Mouse (Mus musculus): Measurements from ENCODE around the gene Mettl7a3. TPM values are rescaled to one million over a fixed set of nuclear protein-coding genes. Genes with fewer than 3 reads are reported as not detected.
"Not testable (repeated sequence)": the region's sequence is repeated elsewhere in the genome, so short reads cannot be mapped to it uniquely, and the experiment has no call there.

Gene Mettl7a3
- polyA plus RNA-seq, 1 experiment from 2014 or later, result not detected

GRCm38 (mm10) chr15:100324021-100324591 lies 10.6 kb upstream of the Mettl7a3 start:
- Histone ChIP-seq H3K27me3 (ENCODE audit: control insufficient read depth, insufficient read depth, low read length) (no peaks in the 10 kb centered on the region), H3K4me2 (replicated peaks; ENCODE audit: low read depth, low read length) (no peak overlapping the region), H3K9ac (ENCODE audit: low read depth, low read length) (no peak overlapping the region), H3K4me3 (ENCODE audit: low read length) (no peak overlapping the region), H3K36me3 (ENCODE audit: control insufficient read depth, insufficient read depth, low read length) (no peaks in the 10 kb centered on the region), H3K27ac (ENCODE audit: low read depth, low read length) (no peak overlapping the region), H3K4me1 (ENCODE audit: control insufficient read depth, insufficient read depth, low read length) (0 out of 2 replicates have a peak, but pooled peaks cover 5% of the 10 kb centered on the region), H3K9me3 (ENCODE audit: control insufficient read depth, low read length) (no peaks in the 10 kb centered on the region)
- 79% methylated on average over 12 of the region's 12 CpGs for whole genome bisulfite sequencing
- no peak for ATAC-seq (ENCODE audit: low FRiP score, low TSS enrichment)

- Histone ChIP-seq H3K36me3 (ENCODE audit: control insufficient read depth, insufficient read depth, low read length) (no peaks in the 10 kb centered on the region), H3K9me3 (ENCODE audit: control insufficient read depth, low read length) (no peaks in the 10 kb centered on the region), H3K4me3 (ENCODE audit: low read length) (no peak overlapping the region), H3K27ac (ENCODE audit: low read depth, low read length) (no peak overlapping the region), H3K4me1 (ENCODE audit: control insufficient read depth, insufficient read depth, low read length) (0 out of 2 replicates have a peak, but pooled peaks cover 3% of the 10 kb centered on the region), H3K27me3 (ENCODE audit: control insufficient read depth, insufficient read depth, low read length) (no peaks in the 10 kb centered on the region), H3K4me2 (replicated peaks; ENCODE audit: low read depth, low read length) (no peak overlapping the region), H3K9ac (ENCODE audit: low read depth, low read length) (no peak overlapping the region)
- ATAC-seq (ENCODE audit: low FRiP score, low TSS enrichment), result no peak
- 64% methylated on average over 3 of the region's 3 CpGs for WGBS
Observed at GRCm38 (mm10) chr15:100325235-100325634, 9.5 kb upstream of the Mettl7a3 start.

GRCm38 (mm10) chr15:100328089-100328488 lies 6.6 kb upstream of the Mettl7a3 start:
- WGBS, result 67% methylated on average over 3 of the region's 4 CpGs
- H3K4me2 ChIP-seq (replicated peaks; ENCODE audit: low read depth, low read length); ATAC-seq (ENCODE audit: low FRiP score, low TSS enrichment); H3K27me3 ChIP-seq (ENCODE audit: control insufficient read depth, insufficient read depth, low read length); H3K4me3 ChIP-seq (ENCODE audit: low read length); H3K9ac ChIP-seq (ENCODE audit: low read depth, low read length); H3K27ac ChIP-seq (ENCODE audit: low read depth, low read length); H3K4me1 ChIP-seq (ENCODE audit: control insufficient read depth, insufficient read depth, low read length); H3K36me3 ChIP-seq (ENCODE audit: control insufficient read depth, insufficient read depth, low read length); H3K9me3 ChIP-seq (ENCODE audit: control insufficient read depth, low read length): not testable (repeated sequence)

DNA sequence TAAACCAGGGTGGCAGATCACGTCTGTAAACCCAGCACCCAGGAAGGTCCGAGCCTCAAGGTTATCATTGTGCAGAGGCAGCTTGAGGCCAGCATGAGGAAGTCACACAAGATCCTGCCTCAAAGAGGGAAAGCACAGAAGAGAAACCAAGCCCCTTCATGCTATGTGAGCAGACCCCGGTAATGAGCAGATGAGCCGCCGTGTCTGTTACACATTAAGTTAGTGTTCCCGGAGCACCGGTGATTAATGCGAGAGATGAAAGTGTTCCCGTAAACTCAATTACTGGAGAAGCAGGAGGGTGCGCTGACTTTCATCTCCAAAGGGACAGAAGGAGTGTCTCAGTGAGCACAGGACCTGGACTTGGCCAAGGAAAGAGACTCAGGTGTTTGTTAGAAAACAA lies 5.4 kb upstream of the Mettl7a3 start:
- H3K4me2 ChIP-seq (replicated peaks; ENCODE audit: low read depth, low read length); H3K4me3 ChIP-seq (ENCODE audit: low read length); H3K36me3 ChIP-seq (ENCODE audit: control insufficient read depth, insufficient read depth, low read length); H3K27ac ChIP-seq (ENCODE audit: low read depth, low read length); H3K4me1 ChIP-seq (ENCODE audit: control insufficient read depth, insufficient read depth, low read length); H3K9me3 ChIP-seq (ENCODE audit: control insufficient read depth, low read length); H3K9ac ChIP-seq (ENCODE audit: low read depth, low read length); H3K27me3 ChIP-seq (ENCODE audit: control insufficient read depth, insufficient read depth, low read length): not testable (repeated sequence)
- ATAC-seq (ENCODE audit: low FRiP score, low TSS enrichment), result peak; percentile 73
- 34% methylated on average over 10 of the region's 10 CpGs for WGBS

- no peak overlapping the region for H3K9ac ChIP-seq (ENCODE audit: low read depth, low read length)
- WGBS, result 34% methylated on average over 7 of the region's 7 CpGs
Observed at GRCm38 (mm10) chr15:100330739-100331138, 4.0 kb upstream of the Mettl7a3 start.

GRCm38 (mm10) chr15:100332077-100332961 lies 2.4 kb upstream of the Mettl7a3 start:
- WGBS, result 27% methylated on average over 2 of the region's 10 CpGs
- H3K9me3 ChIP-seq (ENCODE audit: control insufficient read depth, low read length); ATAC-seq (ENCODE audit: low FRiP score, low TSS enrichment); H3K4me3 ChIP-seq (ENCODE audit: low read length); H3K27me3 ChIP-seq (ENCODE audit: control insufficient read depth, insufficient read depth, low read length); H3K4me1 ChIP-seq (ENCODE audit: control insufficient read depth, insufficient read depth, low read length); H3K36me3 ChIP-seq (ENCODE audit: control insufficient read depth, insufficient read depth, low read length); H3K9ac ChIP-seq (ENCODE audit: low read depth, low read length); H3K27ac ChIP-seq (ENCODE audit: low read depth, low read length); H3K4me2 ChIP-seq (replicated peaks; ENCODE audit: low read depth, low read length): not testable (repeated sequence)

More at GRCm38 (mm10) chr15:100330739-100331138, 4.0 kb upstream of the Mettl7a3 start:
- Histone ChIP-seq H3K27ac (ENCODE audit: low read depth, low read length) (no peak overlapping the region), H3K9me3 (ENCODE audit: control insufficient read depth, low read length) (no peaks in the 10 kb centered on the region), H3K4me2 (replicated peaks; ENCODE audit: low read depth, low read length) (no peak overlapping the region), H3K4me1 (ENCODE audit: control insufficient read depth, insufficient read depth, low read length) (no peaks in the 10 kb centered on the region), H3K36me3 (ENCODE audit: control insufficient read depth, insufficient read depth, low read length) (no peaks in the 10 kb centered on the region), H3K4me3 (ENCODE audit: low read length) (no peak overlapping the region), H3K27me3 (ENCODE audit: control insufficient read depth, insufficient read depth, low read length) (no peaks in the 10 kb centered on the region)
- no peak for ATAC-seq (ENCODE audit: low FRiP score, low TSS enrichment)

- ATAC-seq (ENCODE audit: low FRiP score, low TSS enrichment), result 0 out of 2 replicates have a peak, but pooled peaks have one; percentile 37
Observed at GRCm38 (mm10) chr15:100337328-100337727, 2.6 kb downstream of the Mettl7a3 start.

GRCm38 (mm10) chr15:100337847-100338246 lies 3.1 kb downstream of the Mettl7a3 start:
- H3K27ac ChIP-seq (ENCODE audit: low read depth, low read length); H3K4me2 ChIP-seq (replicated peaks; ENCODE audit: low read depth, low read length); H3K27me3 ChIP-seq (ENCODE audit: control insufficient read depth, insufficient read depth, low read length); H3K36me3 ChIP-seq (ENCODE audit: control insufficient read depth, insufficient read depth, low read length); H3K9me3 ChIP-seq (ENCODE audit: control insufficient read depth, low read length); H3K4me3 ChIP-seq (ENCODE audit: low read length); H3K4me1 ChIP-seq (ENCODE audit: control insufficient read depth, insufficient read depth, low read length); H3K9ac ChIP-seq (ENCODE audit: low read depth, low read length): not testable (repeated sequence)
- 24% methylated on average over 7 of the region's 10 CpGs for WGBS
- ATAC-seq (ENCODE audit: low FRiP score, low TSS enrichment), result peak; percentile 74; the same call in 1 of the 2 replicates

More at GRCm38 (mm10) chr15:100337328-100337727, 2.6 kb downstream of the Mettl7a3 start:
- H3K4me2 ChIP-seq (replicated peaks; ENCODE audit: low read depth, low read length); H3K36me3 ChIP-seq (ENCODE audit: control insufficient read depth, insufficient read depth, low read length); H3K27ac ChIP-seq (ENCODE audit: low read depth, low read length); H3K4me1 ChIP-seq (ENCODE audit: control insufficient read depth, insufficient read depth, low read length); H3K27me3 ChIP-seq (ENCODE audit: control insufficient read depth, insufficient read depth, low read length); H3K9ac ChIP-seq (ENCODE audit: low read depth, low read length); H3K4me3 ChIP-seq (ENCODE audit: low read length); H3K9me3 ChIP-seq (ENCODE audit: control insufficient read depth, low read length): not testable (repeated sequence)

DNA sequence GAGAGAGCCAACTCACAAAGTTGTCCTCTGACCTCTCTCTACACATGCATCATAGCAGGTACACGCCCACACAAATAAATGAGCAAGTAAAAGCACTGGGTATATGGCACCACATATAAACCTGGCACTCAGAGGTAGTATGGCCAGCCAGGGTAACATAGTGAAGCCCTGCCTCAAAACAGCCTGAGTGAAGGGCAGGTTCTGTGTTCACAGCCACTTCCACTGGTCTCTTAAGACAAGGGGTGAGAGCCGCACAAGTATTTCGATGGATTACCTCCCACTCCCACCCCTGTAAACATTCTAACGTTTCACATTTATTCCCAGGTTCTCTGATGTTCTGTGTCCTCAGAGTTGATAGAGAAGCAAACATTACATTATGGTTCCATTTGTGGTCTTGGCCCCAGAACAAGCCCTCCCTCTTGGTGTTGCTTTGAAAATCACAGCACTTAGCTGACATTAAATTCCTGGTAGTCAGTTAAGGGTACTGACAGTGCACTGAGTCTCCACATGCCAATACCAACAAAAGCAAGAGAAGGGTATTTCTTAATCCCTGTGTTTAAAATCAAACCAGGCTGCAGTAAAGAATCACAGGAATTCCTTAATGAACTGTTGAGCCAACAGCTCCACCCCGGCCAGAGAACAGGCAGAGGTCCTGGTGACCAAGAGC lies 6.7 kb downstream of the Mettl7a3 start:
- H3K4me3 ChIP-seq (ENCODE audit: low read length); H3K27ac ChIP-seq (ENCODE audit: low read depth, low read length); H3K36me3 ChIP-seq (ENCODE audit: control insufficient read depth, insufficient read depth, low read length); H3K27me3 ChIP-seq (ENCODE audit: control insufficient read depth, insufficient read depth, low read length); H3K4me1 ChIP-seq (ENCODE audit: control insufficient read depth, insufficient read depth, low read length); H3K4me2 ChIP-seq (replicated peaks; ENCODE audit: low read depth, low read length); H3K9me3 ChIP-seq (ENCODE audit: control insufficient read depth, low read length); ATAC-seq (ENCODE audit: low FRiP score, low TSS enrichment); H3K9ac ChIP-seq (ENCODE audit: low read depth, low read length): not testable (repeated sequence)
- 59% methylated on average over 4 of the region's 5 CpGs for WGBS
